ENCODE assay signal across 8 mouse cellular contexts in the genomic region with DNA sequence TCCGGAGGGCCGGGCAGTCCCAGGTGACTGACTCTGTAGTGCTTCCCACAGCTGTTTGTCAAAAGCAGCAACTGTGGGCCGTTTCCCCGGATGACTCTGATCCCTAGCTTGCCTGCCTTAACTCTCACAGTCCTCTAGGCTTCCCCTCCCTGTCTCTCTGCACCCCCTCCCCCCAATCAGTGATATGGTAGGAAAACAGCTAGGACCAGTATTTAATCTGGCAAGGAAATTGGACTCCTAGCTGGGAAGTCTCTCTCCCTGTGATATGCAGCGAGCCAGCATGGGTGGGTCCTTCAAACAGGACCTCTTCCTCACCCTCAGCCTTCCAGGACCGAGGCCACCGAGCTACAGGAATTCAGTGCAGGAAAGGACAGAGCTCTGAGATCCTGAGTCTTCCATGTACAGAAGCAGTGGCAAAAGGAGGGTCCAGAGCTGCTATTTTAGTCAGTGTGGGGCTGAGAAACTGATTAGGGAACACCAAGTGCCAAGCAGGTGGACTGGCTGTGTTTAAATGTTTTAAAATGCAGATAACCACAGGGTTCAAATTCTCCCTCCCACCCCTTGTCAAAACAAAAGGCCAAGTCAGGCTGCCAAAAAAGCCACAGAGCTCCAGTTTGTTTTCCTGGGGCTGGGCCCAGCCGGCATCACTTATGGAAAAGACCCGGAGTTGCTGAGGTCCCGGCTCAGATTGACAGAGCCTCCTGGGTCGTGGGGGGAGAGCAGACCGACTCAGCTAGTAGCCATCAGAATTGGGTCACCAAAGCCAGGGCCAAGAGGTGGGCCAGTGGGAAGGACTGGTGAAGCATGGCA. TPM values are rescaled to one million over a fixed set of nuclear protein-coding genes. Genes with fewer than 3 reads are reported as not detected.
A peak's percentile ranks its signal among the peaks of the same experiment; 100 is the strongest.
DNase-seq lines count a peak whose midpoint lies in the region; ATAC-seq and TF ChIP-seq lines count a peak whose summit lies in the region.

No protein-coding gene starts in this region.

- WGBS in thymus, adult 2 months: 88% methylated on average over 12 of the region's 12 CpGs
- 25% methylated on average over 12 of the region's 12 CpGs for WGBS in forebrain, postnatal 0 days
- 22% methylated on average over 12 of the region's 12 CpGs for WGBS in hindbrain, embryonic 13.5 days
- WGBS in liver, embryonic 15.5 days (ENCODE audit: insufficient replicate concordance): 64% methylated on average over 12 of the region's 12 CpGs
- 39% methylated on average over 12 of the region's 12 CpGs for WGBS in stomach, embryonic 14.5 days

- peaks cover 53% of the 10 kb centered on the region for H3K4me1 ChIP-seq in thymus, adult 2 months (replicated peaks; ENCODE audit: control insufficient read depth, insufficient read depth, low read length)
- H3K4me1 ChIP-seq in forebrain, postnatal 0 days (ENCODE audit: insufficient read depth): peaks cover 6% of the 10 kb centered on the region
- peaks cover 69% of the 10 kb centered on the region for H3K4me1 ChIP-seq in hindbrain, embryonic 13.5 days (replicated peaks)
- peaks cover 61% of the 10 kb centered on the region for H3K4me1 ChIP-seq in liver, embryonic 15.5 days (replicated peaks)
- H3K4me1 ChIP-seq in stomach, embryonic 14.5 days (ENCODE audit: control insufficient read depth, insufficient read depth, low read length): peaks cover 48% of the 10 kb centered on the region

- no peaks in the 10 kb centered on the region for H3K27me3 ChIP-seq in thymus, adult 2 months (ENCODE audit: control insufficient read depth, insufficient read depth, low read length)
- H3K27me3 ChIP-seq in forebrain, postnatal 0 days (ENCODE audit: insufficient read depth, low read length): no peaks in the 10 kb centered on the region
- no peaks in the 10 kb centered on the region for H3K27me3 ChIP-seq in hindbrain, embryonic 13.5 days
- H3K27me3 ChIP-seq in liver, embryonic 15.5 days: no peaks in the 10 kb centered on the region
- no peaks in the 10 kb centered on the region for H3K27me3 ChIP-seq in stomach, embryonic 14.5 days (ENCODE audit: control insufficient read depth, insufficient read depth, low read length)

- TF ChIP-seq POLR2A in thymus, adult 2 months (IDR thresholded peaks at IDR 0.05; ENCODE audit: control insufficient read depth, extremely low read depth, insufficient read depth, low read length, poor library complexity): no peak

- DNase-seq in thymus, adult 2 months: no peak
- no peak for DNase-seq in thymus, postnatal 0 days (ENCODE audit: low spot score)
- peak; percentile 57 for DNase-seq in forebrain, postnatal 0 days
- DNase-seq in thymus, postnatal 10 days (ENCODE audit: low spot score in 2 of 2): no peak

- peak overlapping the region; percentile 26; the same call in 1 of the 2 replicates for H3K27ac ChIP-seq in thymus, adult 2 months (ENCODE audit: control insufficient read depth, insufficient read depth, low read length)
- H3K27ac ChIP-seq in forebrain, postnatal 0 days (ENCODE audit: low read depth, low read length): peak overlapping the region; percentile 62
- H3K27ac ChIP-seq in hindbrain, embryonic 13.5 days: peak overlapping the region; percentile 75
- H3K27ac ChIP-seq in liver, embryonic 15.5 days (replicated peaks): peak overlapping the region; percentile 45
- H3K27ac ChIP-seq in stomach, embryonic 14.5 days (ENCODE audit: low read length): peak overlapping the region; percentile 70

- TF ChIP-seq CTCF in thymus, adult 2 months (IDR thresholded peaks at IDR 0.05; ENCODE audit: borderline replicate concordance, control insufficient read depth, extremely low read depth, insufficient read depth, low read length, poor library complexity): no peak
- TF ChIP-seq CTCF in forebrain, postnatal 0 days (IDR thresholded peaks at IDR 0.05; ENCODE audit: low read depth): no peak

- peaks cover 12% of the 10 kb centered on the region for H3K36me3 ChIP-seq in thymus, adult 2 months (ENCODE audit: control insufficient read depth, insufficient read depth, low read length)
- H3K36me3 ChIP-seq in forebrain, postnatal 0 days (ENCODE audit: insufficient read depth): no peaks in the 10 kb centered on the region; the same call in 1 of the 2 replicates
- peaks cover 25% of the 10 kb centered on the region for H3K36me3 ChIP-seq in hindbrain, embryonic 13.5 days
- peaks cover 32% of the 10 kb centered on the region for H3K36me3 ChIP-seq in liver, embryonic 15.5 days (replicated peaks)
- peaks cover 18% of the 10 kb centered on the region for H3K36me3 ChIP-seq in stomach, embryonic 14.5 days (ENCODE audit: control insufficient read depth, insufficient read depth, low read length)

- H3K9ac ChIP-seq in forebrain, postnatal 0 days: no peak overlapping the region; the same call in 1 of the 2 replicates
- H3K9ac ChIP-seq in hindbrain, embryonic 13.5 days: peak overlapping the region; percentile 39; the same call in 1 of the 2 replicates
- no peak overlapping the region for H3K9ac ChIP-seq in liver, embryonic 15.5 days
- no peak overlapping the region for H3K9ac ChIP-seq in stomach, embryonic 14.5 days (replicated peaks; ENCODE audit: low read depth, low read length)

- H3K4me2 ChIP-seq in forebrain, postnatal 0 days (ENCODE audit: low read depth): no peak overlapping the region
- no peak overlapping the region for H3K4me2 ChIP-seq in hindbrain, embryonic 13.5 days
- H3K4me2 ChIP-seq in liver, embryonic 15.5 days: no peak overlapping the region
- H3K4me2 ChIP-seq in stomach, embryonic 14.5 days (replicated peaks; ENCODE audit: low read depth, low read length): no peak overlapping the region

- no peaks in the 10 kb centered on the region for H3K9me3 ChIP-seq in forebrain, postnatal 0 days (ENCODE audit: low read length)
- H3K9me3 ChIP-seq in hindbrain, embryonic 13.5 days: no peaks in the 10 kb centered on the region
- H3K9me3 ChIP-seq in liver, embryonic 15.5 days (replicated peaks): no peaks in the 10 kb centered on the region
- H3K9me3 ChIP-seq in stomach, embryonic 14.5 days (ENCODE audit: control insufficient read depth, low read depth, low read length): no peaks in the 10 kb centered on the region

- H3K4me3 ChIP-seq in thymus, adult 2 months (ENCODE audit: control insufficient read depth, insufficient read depth, low read length): no peak overlapping the region
- no peak overlapping the region for H3K4me3 ChIP-seq in forebrain, postnatal 0 days (ENCODE audit: low read depth, low read length)
- no peak overlapping the region for H3K4me3 ChIP-seq in hindbrain, embryonic 13.5 days
- no peak overlapping the region for H3K4me3 ChIP-seq in liver, embryonic 15.5 days (replicated peaks)
- H3K4me3 ChIP-seq in stomach, embryonic 14.5 days (ENCODE audit: low read depth, low read length): no peak overlapping the region

- ATAC-seq in forebrain, postnatal 0 days: peak; percentile 56
- ATAC-seq in hindbrain, embryonic 13.5 days (ENCODE audit: low FRiP score): no peak
- ATAC-seq in liver, embryonic 15.5 days (ENCODE audit: insufficient read depth): peak; percentile 7; the same call in 1 of the 2 replicates
- peak; percentile 56 for ATAC-seq in stomach, embryonic 14.5 days (ENCODE audit: insufficient number of reproducible peaks, insufficient read depth, low FRiP score, low read depth)
- no peak for ATAC-seq in erythroid progenitor cell, adult 5-6 weeks (replicated peaks; ENCODE audit: low FRiP score, poor library complexity, severe bottlenecking)

RNA-seq across cellular contexts. Expression of gene Cyp17a1, which starts 28.0 kb away (rescaled TPM):
- 0.26 and 0.42 TPM in 2 replicates for polyA plus RNA-seq in thymus, adult 2 months (2012; rRNA removed)
- polyA plus RNA-seq in thymus, postnatal 0 days (2015; fragmentation: Nextera tagmentation; extraction: Ambion mirVana): 0.09 and 0.44 TPM in 2 replicates
- total RNA-seq in forebrain, postnatal 0 days (2014; rRNA removed): 0.08 TPM in 1 of 2 replicates, not detected in the other
- polyA plus RNA-seq in forebrain, postnatal 0 days (2015; fragmentation: Nextera tagmentation; extraction: Ambion mirVana): not detected in 2 replicates
- not detected in 2 replicates for polyA plus RNA-seq in hindbrain, embryonic 13.5 days (2015; fragmentation: Nextera tagmentation; extraction: Ambion mirVana)
- polyA plus RNA-seq in liver, embryonic 15.5 days (2015; fragmentation: Nextera tagmentation; extraction: Ambion mirVana): 1.8 TPM in 2 replicates
- polyA plus RNA-seq in stomach, embryonic 14.5 days (2014; fragmentation: Nextera tagmentation; extraction: Ambion mirVana): not detected in 2 replicates
- not detected in 2 replicates for total RNA-seq in erythroid progenitor cell, adult 5-6 weeks (2015; ENCODE audit: low replicate concordance)
- total RNA-seq in erythroid progenitor cell, adult 5-6 weeks (2017; ENCODE audit: low replicate concordance): not detected in 2 replicates

RNA-seq across cellular contexts. Expression of gene Borcs7, which starts 44.7 kb away (rescaled TPM):
- polyA plus RNA-seq in thymus, adult 2 months (2012; rRNA removed): 3.0 and 4.4 TPM in 2 replicates
- polyA plus RNA-seq in thymus, postnatal 0 days (2015; fragmentation: Nextera tagmentation; extraction: Ambion mirVana): 10.8 and 13.8 TPM in 2 replicates
- 14.4 and 15.2 TPM in 2 replicates for total RNA-seq in forebrain, postnatal 0 days (2014; rRNA removed)
- 20.6 and 29.5 TPM in 2 replicates for polyA plus RNA-seq in forebrain, postnatal 0 days (2015; fragmentation: Nextera tagmentation; extraction: Ambion mirVana)
- polyA plus RNA-seq in hindbrain, embryonic 13.5 days (2015; fragmentation: Nextera tagmentation; extraction: Ambion mirVana): 20.9 and 24.5 TPM in 2 replicates
- polyA plus RNA-seq in liver, embryonic 15.5 days (2015; fragmentation: Nextera tagmentation; extraction: Ambion mirVana): 4.0 and 4.9 TPM in 2 replicates
- 18.1 and 19.7 TPM in 2 replicates for polyA plus RNA-seq in stomach, embryonic 14.5 days (2014; fragmentation: Nextera tagmentation; extraction: Ambion mirVana)
- 3.8 and 8.3 TPM in 2 replicates for total RNA-seq in erythroid progenitor cell, adult 5-6 weeks (2015; ENCODE audit: low replicate concordance)
- total RNA-seq in erythroid progenitor cell, adult 5-6 weeks (2017; ENCODE audit: low replicate concordance): not detected in 2 replicates

RNA-seq across cellular contexts. Expression of gene Wbp1l, which starts 46.1 kb away (rescaled TPM):
- 77.0 and 87.8 TPM in 2 replicates for polyA plus RNA-seq in thymus, adult 2 months (2012; rRNA removed)
- polyA plus RNA-seq in thymus, postnatal 0 days (2015; fragmentation: Nextera tagmentation; extraction: Ambion mirVana): 29.9 and 37.8 TPM in 2 replicates
- 32.6 and 37.0 TPM in 2 replicates for total RNA-seq in forebrain, postnatal 0 days (2014; rRNA removed)
- 16.4 and 25.4 TPM in 2 replicates for polyA plus RNA-seq in forebrain, postnatal 0 days (2015; fragmentation: Nextera tagmentation; extraction: Ambion mirVana)
- polyA plus RNA-seq in hindbrain, embryonic 13.5 days (2015; fragmentation: Nextera tagmentation; extraction: Ambion mirVana): 42.2 and 44.5 TPM in 2 replicates
- polyA plus RNA-seq in liver, embryonic 15.5 days (2015; fragmentation: Nextera tagmentation; extraction: Ambion mirVana): 21.3 and 29.4 TPM in 2 replicates
- polyA plus RNA-seq in stomach, embryonic 14.5 days (2014; fragmentation: Nextera tagmentation; extraction: Ambion mirVana): 35.7 and 37.0 TPM in 2 replicates
- 5.0 and 8.8 TPM in 2 replicates for total RNA-seq in erythroid progenitor cell, adult 5-6 weeks (2015; ENCODE audit: low replicate concordance)
- total RNA-seq in erythroid progenitor cell, adult 5-6 weeks (2017; ENCODE audit: low replicate concordance): 6.7 and 9.2 TPM in 2 replicates

Comparison
In these comparisons a context has a peak if more than half of its experiments do, and no peak if none do; other contexts are left out.
1. ATAC-seq: peak in forebrain, postnatal 0 days (single experiment), liver, embryonic 15.5 days (single experiment) and stomach, embryonic 14.5 days (single experiment); none in hindbrain, embryonic 13.5 days (single experiment) and erythroid progenitor cell, adult 5-6 weeks (single experiment).
2. Peak in every context shown above with its lines, with median percentiles within 50 percentile points of each other: H3K27ac ChIP-seq.